Mouse (Mus musculus): Measurements from ENCODE around the gene Rnd2. TPM values are rescaled to one million over a fixed set of nuclear protein-coding genes. Genes with fewer than 3 reads are reported as not detected.
A peak's percentile ranks its signal among the peaks of the same experiment; 100 is the strongest.
"Not testable (repeated sequence)": the region's sequence is repeated elsewhere in the genome, so short reads cannot be mapped to it uniquely, and the experiment has no call there.

The Rnd2 gene
- polyA plus RNA-seq, 1 experiment from 2014 or later: 108 TPM

DNA sequence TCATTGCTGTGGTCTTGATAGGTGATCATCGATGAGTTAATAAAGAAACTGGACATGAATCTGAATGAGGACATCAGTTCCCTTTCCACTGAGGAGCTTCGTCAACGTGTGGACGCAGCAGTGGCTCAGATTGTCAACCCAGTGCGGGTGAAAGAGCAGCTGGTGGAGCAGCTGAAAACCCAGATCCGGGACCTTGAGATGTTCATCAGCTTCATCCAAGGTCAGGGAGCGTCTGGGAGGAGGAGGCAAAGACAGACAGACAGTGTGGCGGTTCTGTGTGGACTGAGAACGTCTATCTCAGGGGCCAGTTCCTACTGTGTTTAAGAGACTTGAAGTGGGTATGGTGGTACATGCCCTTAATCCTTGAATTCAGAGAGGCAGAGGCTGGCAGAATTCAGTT is 33.5 kb upstream of the Rnd2 start:
- Histone ChIP-seq H3K9ac (no peak overlapping the region; the same call in 1 of the 2 replicates), H3K4me2 (no peak overlapping the region), H3K36me3 (peaks cover 71% of the 10 kb centered on the region), H3K27me3 (no peaks in the 10 kb centered on the region), H3K4me3 (no peak overlapping the region), H3K9me3 (no peaks in the 10 kb centered on the region), H3K4me1 (replicated peaks) (peaks cover 14% of the 10 kb centered on the region), H3K27ac (no peak overlapping the region)
- ATAC-seq (ENCODE audit: low FRiP score): no peak
- WGBS: 93% methylated on average over 9 of the region's 9 CpGs

DNA sequence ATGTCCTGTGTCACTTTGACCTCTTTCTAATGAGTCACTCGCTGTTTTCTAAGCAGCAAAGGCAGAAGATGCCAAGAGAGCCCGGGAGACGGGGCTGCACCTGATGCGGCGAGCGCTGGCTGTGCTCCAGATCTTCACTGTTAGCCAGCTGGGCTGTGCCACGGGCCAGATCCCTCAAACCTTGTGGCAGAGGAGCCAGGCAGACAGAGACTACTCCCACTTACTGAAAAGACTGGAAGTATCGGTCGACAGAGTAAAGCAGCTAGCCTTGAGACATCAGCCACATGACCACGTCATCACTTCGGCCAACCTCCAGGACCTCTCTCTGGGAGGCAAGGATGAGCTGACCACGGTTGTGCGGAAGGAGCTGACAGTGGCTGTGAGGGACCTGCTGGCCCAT is 31.4 kb upstream of the Rnd2 start:
- Histone ChIP-seq H3K9ac (no peak overlapping the region), H3K4me1 (replicated peaks) (0 out of 2 replicates have a peak, but pooled peaks cover 3% of the 10 kb centered on the region), H3K9me3 (no peaks in the 10 kb centered on the region), H3K27ac (0 out of 2 replicates have a peak overlapping the region, but pooled peaks have one; percentile 4), H3K4me3 (no peak overlapping the region), H3K27me3 (no peaks in the 10 kb centered on the region), H3K4me2 (no peak overlapping the region), H3K36me3 (peaks cover 71% of the 10 kb centered on the region)
- 89% methylated on average over 13 of the region's 13 CpGs for WGBS
- no peak for ATAC-seq (ENCODE audit: low FRiP score)

DNA sequence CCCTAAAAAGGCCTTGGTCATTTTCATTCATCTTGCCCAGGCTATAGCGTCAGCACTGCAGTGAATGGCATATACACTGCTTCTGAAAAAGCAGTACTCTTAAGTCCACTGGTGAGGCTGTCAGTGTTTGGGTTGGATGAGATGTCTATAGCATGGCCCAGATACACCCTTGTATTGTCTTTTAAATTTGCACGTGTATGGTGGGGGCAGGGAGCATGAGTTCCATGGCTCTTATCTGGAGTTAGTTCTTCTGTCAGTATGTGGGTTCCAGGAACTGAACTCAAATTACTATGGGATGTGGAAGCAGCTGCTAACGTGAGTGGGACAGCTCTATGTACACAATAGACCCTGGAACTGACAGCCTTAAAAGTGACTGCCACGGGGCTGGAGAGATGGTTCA is 29.0 kb upstream of the Rnd2 start:
- Histone ChIP-seq H3K9me3 (no peaks in the 10 kb centered on the region), H3K4me3 (no peak overlapping the region), H3K36me3 (peaks cover 51% of the 10 kb centered on the region), H3K27ac (no peak overlapping the region), H3K4me2 (no peak overlapping the region), H3K4me1 (replicated peaks) (0 out of 2 replicates have a peak, but pooled peaks cover 3% of the 10 kb centered on the region), H3K27me3 (no peaks in the 10 kb centered on the region), H3K9ac (no peak overlapping the region)
- 82% methylated on average over 4 of the region's 4 CpGs for WGBS
- no peak for ATAC-seq (ENCODE audit: low FRiP score)

DNA sequence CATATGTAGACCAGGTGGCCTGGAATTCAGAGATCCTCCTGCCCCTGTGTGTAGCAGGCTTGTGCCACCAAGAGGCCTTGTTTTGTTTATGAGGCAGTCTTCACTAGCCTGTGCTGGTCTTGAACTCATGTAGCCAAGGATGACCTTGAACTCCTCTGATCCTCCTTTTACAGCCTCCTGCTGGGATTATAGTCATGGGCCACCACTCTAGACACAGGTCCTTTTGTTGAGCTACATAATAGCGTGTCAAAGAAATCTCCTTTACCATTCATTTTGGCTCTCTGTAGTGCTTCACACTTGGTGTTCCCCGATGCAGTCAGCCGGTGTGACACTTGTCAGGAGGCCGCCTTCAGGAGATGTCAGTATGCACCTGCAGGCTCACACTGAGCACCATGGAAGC is 27.9 kb upstream of the Rnd2 start:
- 0 out of 2 replicates have a peak, but pooled peaks cover 3% of the 10 kb centered on the region for H3K4me1 ChIP-seq (replicated peaks)
- H3K4me3 ChIP-seq: no peak overlapping the region
- ATAC-seq (ENCODE audit: low FRiP score): no peak
- H3K9me3 ChIP-seq: no peaks in the 10 kb centered on the region
- H3K4me2 ChIP-seq: no peak overlapping the region
- H3K36me3 ChIP-seq: peaks cover 40% of the 10 kb centered on the region
- H3K9ac ChIP-seq: no peak overlapping the region
- H3K27ac ChIP-seq: no peak overlapping the region
- H3K27me3 ChIP-seq: no peaks in the 10 kb centered on the region
- WGBS: 47% methylated on average over 4 of the region's 4 CpGs

DNA sequence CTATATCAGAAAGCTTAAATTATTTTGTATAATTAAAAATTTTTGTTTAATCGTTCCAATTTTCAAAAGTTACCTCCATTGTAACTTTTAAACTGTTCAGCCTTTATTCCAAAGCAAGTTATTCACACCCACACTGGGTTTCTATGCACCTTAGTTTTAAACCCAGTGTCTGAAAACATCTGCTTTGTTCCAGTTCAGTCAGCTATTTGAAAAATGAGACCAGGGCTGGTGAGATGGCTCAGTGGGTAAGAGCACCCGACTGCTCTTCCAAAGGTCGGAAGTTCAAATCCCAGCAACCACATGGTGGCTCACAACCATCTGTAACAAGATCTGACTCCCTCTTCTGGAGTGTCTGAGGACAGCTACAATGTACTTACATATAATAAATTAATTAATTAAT is 26.8 kb upstream of the Rnd2 start:
- peaks cover 31% of the 10 kb centered on the region for H3K36me3 ChIP-seq
- H3K4me3 ChIP-seq; ATAC-seq (ENCODE audit: low FRiP score); H3K4me1 ChIP-seq (replicated peaks); H3K4me2 ChIP-seq; H3K27ac ChIP-seq; H3K27me3 ChIP-seq; H3K9me3 ChIP-seq; H3K9ac ChIP-seq: not testable (repeated sequence)
- 51% methylated on average over 3 of the region's 3 CpGs for WGBS

DNA sequence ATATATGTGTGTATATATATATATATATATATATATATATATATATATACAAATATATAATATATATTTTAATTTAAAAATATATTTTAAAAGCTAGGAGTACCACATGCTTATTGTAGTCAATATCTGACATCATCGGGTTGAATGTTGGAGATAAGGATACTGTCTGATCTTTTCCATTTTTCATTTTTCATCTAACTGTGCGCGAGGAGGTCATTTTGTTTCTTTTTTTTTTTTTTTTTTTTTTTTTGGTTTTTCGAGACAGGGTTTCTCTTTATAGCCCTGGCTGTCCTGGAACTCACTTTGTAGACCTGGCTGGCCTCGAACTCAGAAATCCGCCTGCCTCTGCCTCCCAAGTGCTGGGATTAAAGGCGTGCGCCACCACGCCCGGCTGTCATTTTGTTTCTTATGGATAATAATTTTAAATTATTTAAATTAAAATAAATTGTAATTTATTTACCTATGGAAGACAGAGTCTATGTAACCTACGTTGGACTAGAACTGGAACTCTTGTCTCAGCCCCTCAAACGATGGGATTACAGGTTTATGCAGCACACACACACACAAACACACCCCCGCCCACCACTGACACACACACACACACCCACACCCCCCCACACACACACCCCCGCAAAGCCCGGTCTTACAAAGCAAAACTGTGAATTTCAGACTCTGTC is 23.2 kb upstream of the Rnd2 start:
- H3K4me2 ChIP-seq: peak overlapping the region; percentile 41
- H3K27me3 ChIP-seq; H3K27ac ChIP-seq; ATAC-seq (ENCODE audit: low FRiP score); H3K9ac ChIP-seq; H3K9me3 ChIP-seq: not testable (repeated sequence)
- peaks cover 27% of the 10 kb centered on the region for H3K36me3 ChIP-seq
- 33% methylated on average over 14 of the region's 15 CpGs for WGBS
- peaks cover 21% of the 10 kb centered on the region for H3K4me1 ChIP-seq (replicated peaks)
- peak overlapping the region; percentile 18; the same call in 1 of the 2 replicates for H3K4me3 ChIP-seq

DNA sequence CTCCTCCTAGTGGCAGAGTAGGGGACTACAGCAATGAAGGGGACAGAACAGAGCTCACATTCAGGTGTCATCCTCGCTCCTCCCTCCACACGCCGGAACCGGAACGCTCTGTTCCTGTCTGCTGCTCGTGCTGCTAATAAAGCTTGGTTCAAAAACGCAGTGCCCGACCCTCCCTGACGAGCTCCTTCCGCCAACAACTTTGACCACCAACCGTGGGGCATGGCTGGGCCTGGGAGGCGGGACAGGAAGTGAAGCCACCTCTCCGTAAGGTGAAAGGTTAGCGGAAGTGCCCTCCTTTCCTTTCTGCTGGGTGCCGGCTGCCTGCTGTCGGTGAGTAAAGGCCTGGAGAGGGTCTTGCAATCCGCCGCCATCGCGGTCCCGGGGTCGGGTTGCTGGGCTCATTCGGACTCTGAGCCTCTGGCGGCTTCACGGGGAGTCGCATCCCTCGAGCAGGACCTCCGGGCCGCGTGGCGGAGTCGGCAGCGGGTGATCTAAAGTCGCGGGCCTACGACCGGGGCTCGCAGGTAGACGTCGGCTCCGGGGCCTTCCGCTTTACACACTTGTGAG is 22.6 kb upstream of the Rnd2 start, which contains the start of gene Rpl27:
Rpl27 (plus strand) TSS at position 172 of the 567 bp plus-strand sequence.
- Histone ChIP-seq H3K36me3 (peaks cover 27% of the 10 kb centered on the region), H3K27ac (peak within 1 kb of the TSS; percentile 94), H3K4me1 (replicated peaks) (peaks cover 21% of the 10 kb centered on the region), H3K9ac (peak within 1 kb of the TSS; percentile 94), H3K9me3 (no peaks in the 10 kb centered on the region), H3K4me2 (peak within 1 kb of the TSS; percentile 99), H3K4me3 (peak within 1 kb of the TSS; percentile 80), H3K27me3 (no peaks in the 10 kb centered on the region)
- WGBS: under 1% methylated on average over 42 of the region's 42 CpGs
- ATAC-seq (ENCODE audit: low FRiP score): peak; percentile 100

DNA sequence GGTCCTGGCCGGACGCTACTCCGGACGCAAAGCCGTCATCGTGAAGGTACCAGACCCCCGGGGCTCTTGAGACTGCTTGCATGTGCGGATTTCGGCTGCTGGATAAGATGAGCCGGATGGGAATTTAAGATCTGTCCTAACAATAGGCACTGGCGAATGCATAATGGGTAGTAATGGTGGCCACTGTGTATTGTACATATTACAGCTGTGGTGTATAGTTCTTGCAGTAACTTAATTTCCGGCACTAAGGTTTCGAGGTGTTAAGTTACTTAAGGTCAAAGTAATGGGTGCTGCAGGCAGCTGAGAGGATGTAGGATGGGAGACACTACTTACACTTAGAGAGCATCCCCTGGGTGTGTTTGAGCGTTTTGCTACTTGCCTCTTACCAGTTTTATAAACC is 22.0 kb upstream of the Rnd2 start:
- Histone ChIP-seq H3K27me3 (no peaks in the 10 kb centered on the region), H3K4me1 (replicated peaks) (peaks cover 21% of the 10 kb centered on the region), H3K4me2 (peak overlapping the region; percentile 99), H3K27ac (peak overlapping the region; percentile 94), H3K9ac (peak overlapping the region; percentile 94), H3K9me3 (no peaks in the 10 kb centered on the region), H3K36me3 (peaks cover 27% of the 10 kb centered on the region), H3K4me3 (peak overlapping the region; percentile 80)
- WGBS: 2% methylated on average over 14 of the region's 14 CpGs
- ATAC-seq (ENCODE audit: low FRiP score): no peak

DNA sequence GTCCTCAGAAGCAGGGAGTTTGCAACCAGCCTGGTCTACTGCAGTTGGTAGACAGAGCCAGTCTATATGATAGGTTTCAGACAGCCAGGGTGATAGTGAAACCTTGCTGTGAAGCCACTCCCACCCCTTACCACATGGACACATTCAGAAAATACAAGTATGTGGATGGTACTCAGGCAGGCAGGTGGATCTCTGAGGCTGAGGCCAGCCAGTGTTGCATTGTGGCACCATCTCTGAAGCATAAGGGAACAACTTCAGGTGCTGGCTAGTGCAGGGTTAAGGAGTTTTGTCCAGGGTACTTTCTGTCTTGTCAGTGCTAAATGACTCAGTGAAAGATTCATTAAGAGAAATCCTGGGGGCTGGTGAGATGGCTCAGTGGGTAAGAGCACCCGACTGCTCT is 18.5 kb upstream of the Rnd2 start:
- H3K27me3 ChIP-seq: no peaks in the 10 kb centered on the region
- H3K9me3 ChIP-seq: no peaks in the 10 kb centered on the region
- peaks cover 27% of the 10 kb centered on the region for H3K36me3 ChIP-seq
- no peak overlapping the region for H3K4me3 ChIP-seq
- H3K4me2 ChIP-seq: no peak overlapping the region
- 89% methylated on average over 1 of the region's 1 CpGs for WGBS
- no peak for ATAC-seq (ENCODE audit: low FRiP score)
- no peak overlapping the region for H3K27ac ChIP-seq
- peaks cover 21% of the 10 kb centered on the region for H3K4me1 ChIP-seq (replicated peaks)
- H3K9ac ChIP-seq: no peak overlapping the region

DNA sequence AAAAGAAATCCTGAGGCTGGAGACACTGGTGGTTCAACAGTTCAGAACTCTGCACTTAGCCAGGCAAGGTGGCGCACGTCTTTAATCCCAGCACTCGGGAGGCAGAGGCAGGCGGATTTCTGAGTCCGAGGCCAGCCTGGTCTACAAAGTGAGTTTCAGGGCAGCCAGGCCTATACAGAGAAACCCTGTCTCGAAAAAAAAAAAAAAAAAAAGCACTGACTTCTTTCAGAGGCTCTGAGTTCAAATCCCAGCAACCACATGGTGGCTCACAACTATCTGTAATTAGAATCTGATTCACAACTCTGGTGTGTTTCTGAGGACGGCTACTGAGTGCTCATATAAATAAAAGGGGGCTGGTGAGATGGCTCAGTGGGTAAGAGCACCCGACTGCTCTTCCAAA is 17.9 kb upstream of the Rnd2 start:
- Histone ChIP-seq H3K4me1 (replicated peaks) (peaks cover 21% of the 10 kb centered on the region), H3K36me3 (peaks cover 27% of the 10 kb centered on the region)
- ATAC-seq (ENCODE audit: low FRiP score); H3K27ac ChIP-seq; H3K9ac ChIP-seq; H3K27me3 ChIP-seq; H3K4me2 ChIP-seq; H3K4me3 ChIP-seq; H3K9me3 ChIP-seq: not testable (repeated sequence)
- 86% methylated on average over 8 of the region's 8 CpGs for WGBS

DNA sequence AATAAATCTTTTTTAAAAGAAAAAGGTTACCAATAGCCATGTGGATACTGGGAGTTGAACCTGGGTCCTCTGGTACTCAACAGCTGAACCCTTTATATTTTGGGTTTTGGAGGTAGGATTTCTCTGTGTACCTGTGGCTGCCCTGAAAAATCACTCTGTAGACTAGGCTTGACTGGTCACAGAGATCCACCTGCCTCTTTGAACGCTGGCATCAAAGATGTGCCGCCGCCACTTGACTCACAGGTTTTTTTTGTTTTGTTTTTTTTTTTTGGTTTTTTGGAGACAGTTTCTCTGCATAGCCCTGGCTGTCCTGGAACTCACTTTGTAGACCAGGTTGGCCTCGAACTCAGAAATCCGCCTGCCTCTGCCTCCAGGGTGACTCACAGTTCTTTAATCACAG is 17.0 kb upstream of the Rnd2 start:
- H3K4me2 ChIP-seq: no peak overlapping the region
- no peaks in the 10 kb centered on the region for H3K9me3 ChIP-seq
- H3K36me3 ChIP-seq: peaks cover 27% of the 10 kb centered on the region
- no peak for ATAC-seq (ENCODE audit: low FRiP score)
- WGBS: 92% methylated on average over 5 of the region's 5 CpGs
- H3K27me3 ChIP-seq: no peaks in the 10 kb centered on the region
- H3K9ac ChIP-seq: no peak overlapping the region
- no peak overlapping the region for H3K4me3 ChIP-seq
- H3K4me1 ChIP-seq (replicated peaks): peaks cover 21% of the 10 kb centered on the region
- no peak overlapping the region for H3K27ac ChIP-seq

DNA sequence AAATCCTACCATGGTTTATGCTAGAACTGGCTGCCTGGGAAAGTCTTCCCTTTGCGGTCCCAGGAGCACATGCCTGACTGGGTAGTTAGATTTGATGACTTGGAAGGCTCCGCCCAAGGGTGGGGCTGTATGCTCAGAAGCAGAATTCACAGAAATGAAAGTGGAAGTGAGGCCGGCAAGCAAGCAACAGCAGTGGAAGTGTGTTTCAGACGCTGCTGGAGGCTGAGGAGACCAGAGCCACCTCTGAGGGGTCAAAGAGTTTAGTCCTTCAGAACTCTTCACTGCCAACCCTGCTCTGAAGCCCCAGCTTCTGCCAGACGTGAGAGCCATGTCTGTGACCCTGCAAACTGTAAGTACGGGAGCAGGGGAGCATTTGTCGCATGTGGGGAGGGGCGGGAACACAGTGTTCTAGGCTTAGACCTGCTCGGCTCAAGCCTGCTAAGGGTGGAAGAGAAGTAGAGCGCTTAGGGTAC is 16.5 kb upstream of the Rnd2 start, which contains the start of gene Ifi35:
Ifi35 (plus strand) TSS at position 134 of the 473 bp plus-strand sequence.
- Histone ChIP-seq H3K4me3 (peak within 1 kb of the TSS; percentile 21; the same call in 1 of the 2 replicates), H3K27ac (no peak within 1 kb of the TSS), H3K36me3 (peaks cover 27% of the 10 kb centered on the region), H3K27me3 (no peaks in the 10 kb centered on the region), H3K4me2 (no peak within 1 kb of the TSS), H3K9ac (no peak within 1 kb of the TSS), H3K9me3 (no peaks in the 10 kb centered on the region), H3K4me1 (replicated peaks) (peaks cover 16% of the 10 kb centered on the region)
- WGBS: 41% methylated on average over 10 of the region's 10 CpGs
- no peak for ATAC-seq (ENCODE audit: low FRiP score)

DNA sequence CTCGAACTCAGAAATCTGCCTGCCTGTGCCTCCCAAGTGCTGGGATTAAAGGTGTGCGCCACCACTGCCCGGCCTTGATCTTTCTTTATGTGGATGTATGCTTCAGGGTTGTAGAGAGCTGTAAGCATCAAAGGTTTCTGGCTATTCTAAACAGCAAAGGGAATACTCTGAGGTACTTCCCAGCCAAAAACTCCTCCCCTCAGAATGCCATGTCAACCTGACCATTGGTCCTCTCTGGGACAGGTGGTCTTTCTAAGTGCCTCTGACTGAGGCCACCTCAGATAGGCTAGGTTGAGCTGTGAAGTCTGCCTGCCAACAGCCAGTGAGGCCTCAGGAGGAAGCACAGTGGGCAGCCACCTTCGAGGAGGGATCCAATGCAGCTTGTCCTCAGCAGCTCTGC is 15.9 kb upstream of the Rnd2 start:
- H3K4me3 ChIP-seq: no peak overlapping the region
- no peak overlapping the region for H3K4me2 ChIP-seq
- 84% methylated on average over 4 of the region's 4 CpGs for WGBS

More for the DNA sequence above, 15.9 kb upstream of the Rnd2 start:
- ATAC-seq (ENCODE audit: low FRiP score): no peak
- H3K27ac ChIP-seq: no peak overlapping the region
- H3K36me3 ChIP-seq: peaks cover 22% of the 10 kb centered on the region
- H3K4me1 ChIP-seq (replicated peaks): peaks cover 10% of the 10 kb centered on the region
- H3K9ac ChIP-seq: no peak overlapping the region
- no peaks in the 10 kb centered on the region for H3K27me3 ChIP-seq
- no peaks in the 10 kb centered on the region for H3K9me3 ChIP-seq

Measured in hindbrain, embryonic 13.5 days (tissue).